Mouse (Mus musculus) heart, embryonic 12.5 days (tissue): ENCODE measurements around the gene Cbr1. TPM values are rescaled to one million over a fixed set of nuclear protein-coding genes. Genes with fewer than 3 reads are reported as not detected.
"Not testable (repeated sequence)": the region's sequence is repeated elsewhere in the genome, so short reads cannot be mapped to it uniquely, and the experiment has no call there.

Source experiments
- ATAC-seq: fragments of 200-750 bp; cut with Nextera tagmentation; 2 replicates; pipeline ENCODE4 v1.8.0; 2017; ENCODE audit warnings: moderate TSS enrichment, moderate library complexity; ENCODE audit not compliant: insufficient number of reproducible peaks, low FRiP score
- H3K27ac ChIP-seq: fragments of 300-500 bp; sonication (generic); 2 replicates; pipeline ENCODE4 v1.5.1; 2016; ENCODE audit warnings: mild to moderate bottlenecking, moderate library complexity; ENCODE audit not compliant: poor library complexity, severe bottlenecking
- H3K27me3 ChIP-seq: fragments of 300-500 bp; sonication (generic); replicated peaks from 2 replicates; pipeline ENCODE4 v1.6.1; 2016; ENCODE audit warnings: mild to moderate bottlenecking, moderate library complexity
- H3K36me3 ChIP-seq: fragments of 300-500 bp; sonication (generic); 2 replicates; pipeline ENCODE4 v1.6.1; 2016; ENCODE audit warnings: mild to moderate bottlenecking, moderate library complexity
- H3K4me1 ChIP-seq: fragments of 300-500 bp; sonication (generic); replicated peaks from 2 replicates; pipeline ENCODE4 v1.6.1; 2016; ENCODE audit warnings: mild to moderate bottlenecking
- H3K4me2 ChIP-seq: fragments of 300-500 bp; sonication (generic); 2 replicates; pipeline ENCODE4 v1.6.1; 2016; ENCODE audit warnings: mild to moderate bottlenecking, moderate library complexity
- H3K4me3 ChIP-seq: fragments of 300-500 bp; sonication (generic); 2 replicates; pipeline ENCODE4 v1.5.1; 2016; ENCODE audit warnings: mild to moderate bottlenecking
- H3K9ac ChIP-seq: fragments of 300-500 bp; sonication (generic); 2 replicates; pipeline ENCODE4 v1.6.1; 2016; ENCODE audit warnings: mild to moderate bottlenecking, moderate library complexity
- H3K9me3 ChIP-seq: fragments of 300-500 bp; sonication (generic); replicated peaks from 2 replicates; pipeline ENCODE4 v1.6.1; 2016; ENCODE audit warnings: mild to moderate bottlenecking, moderate library complexity
- WGBS: fragments of 180-500 bp; shearing (Covaris S2); methylation state at CpG from one replicate; pipeline ENCODE4 v1.1.7; 2016; 5-methylcytosine and 5-hydroxymethylcytosine counted together
- polyA plus RNA-seq: library from polyadenylated mRNA; unstranded; fragments of >200 nt; fragmentation: Nextera tagmentation; extraction: Ambion mirVana; gene quantifications from 2 replicates; pipeline ENCODE4 v1.2.1, GENCODE M21; 2016

Gene Cbr1
- polyA plus RNA-seq, 1 experiment from 2014 or later: 57.0 TPM

DNA sequence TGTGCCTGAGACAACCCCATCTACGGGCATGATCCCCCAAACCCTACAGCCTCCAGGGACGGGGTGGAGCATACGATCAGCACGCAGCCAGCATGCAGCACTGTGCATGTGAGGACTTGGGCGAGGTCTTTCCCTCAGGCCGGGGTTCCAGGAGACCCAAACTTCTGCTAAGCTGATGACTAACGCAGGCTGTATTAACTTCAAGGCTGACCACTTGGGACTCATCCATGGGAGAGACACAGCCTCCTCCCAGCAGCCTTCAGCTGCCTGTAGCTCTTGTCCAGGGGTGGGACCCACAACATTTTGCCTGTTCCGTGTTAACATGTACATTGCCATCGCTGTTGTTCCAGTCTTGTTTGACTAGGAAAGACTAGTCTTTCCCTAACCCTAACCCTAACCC lies 8.1 kb upstream of the Cbr1 start:
- peaks cover 47% of the 10 kb centered on the region for H3K36me3 ChIP-seq
- no peaks in the 10 kb centered on the region for H3K27me3 ChIP-seq
- no peaks in the 10 kb centered on the region for H3K4me1 ChIP-seq
- no peak overlapping the region for H3K27ac ChIP-seq
- no peaks in the 10 kb centered on the region for H3K9me3 ChIP-seq
- H3K4me3 ChIP-seq: no peak overlapping the region
- WGBS: 90% methylated on average over 9 of the region's 9 CpGs
- H3K4me2 ChIP-seq: no peak overlapping the region
- no peak overlapping the region for H3K9ac ChIP-seq
- no peak for ATAC-seq

DNA sequence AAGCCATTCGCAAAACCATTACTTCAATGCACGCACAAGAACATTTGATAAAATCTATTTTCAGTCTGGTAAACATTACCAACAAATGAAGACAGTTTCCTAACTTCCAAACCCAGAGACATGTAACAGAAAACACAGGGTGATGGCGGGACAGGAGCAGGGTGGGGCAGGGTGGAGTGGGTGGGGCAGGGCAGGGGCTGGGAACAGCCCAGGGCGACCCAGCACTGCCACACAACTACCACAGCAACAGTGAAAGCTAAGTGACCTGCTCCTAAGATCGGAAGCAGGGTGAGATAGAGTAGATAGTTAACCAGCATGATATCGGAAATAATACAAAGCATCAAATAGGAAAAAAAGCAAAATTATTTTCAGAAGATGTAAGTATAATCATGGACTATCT lies 6.2 kb upstream of the Cbr1 start:
- H3K9ac ChIP-seq: no peak overlapping the region
- no peak for ATAC-seq
- H3K4me3 ChIP-seq: no peak overlapping the region
- WGBS: 82% methylated on average over 6 of the region's 6 CpGs
- no peak overlapping the region for H3K27ac ChIP-seq
- H3K4me2 ChIP-seq: no peak overlapping the region
- H3K4me1 ChIP-seq: peaks cover 4% of the 10 kb centered on the region
- no peaks in the 10 kb centered on the region for H3K9me3 ChIP-seq
- H3K36me3 ChIP-seq: peaks cover 34% of the 10 kb centered on the region
- no peaks in the 10 kb centered on the region for H3K27me3 ChIP-seq

DNA sequence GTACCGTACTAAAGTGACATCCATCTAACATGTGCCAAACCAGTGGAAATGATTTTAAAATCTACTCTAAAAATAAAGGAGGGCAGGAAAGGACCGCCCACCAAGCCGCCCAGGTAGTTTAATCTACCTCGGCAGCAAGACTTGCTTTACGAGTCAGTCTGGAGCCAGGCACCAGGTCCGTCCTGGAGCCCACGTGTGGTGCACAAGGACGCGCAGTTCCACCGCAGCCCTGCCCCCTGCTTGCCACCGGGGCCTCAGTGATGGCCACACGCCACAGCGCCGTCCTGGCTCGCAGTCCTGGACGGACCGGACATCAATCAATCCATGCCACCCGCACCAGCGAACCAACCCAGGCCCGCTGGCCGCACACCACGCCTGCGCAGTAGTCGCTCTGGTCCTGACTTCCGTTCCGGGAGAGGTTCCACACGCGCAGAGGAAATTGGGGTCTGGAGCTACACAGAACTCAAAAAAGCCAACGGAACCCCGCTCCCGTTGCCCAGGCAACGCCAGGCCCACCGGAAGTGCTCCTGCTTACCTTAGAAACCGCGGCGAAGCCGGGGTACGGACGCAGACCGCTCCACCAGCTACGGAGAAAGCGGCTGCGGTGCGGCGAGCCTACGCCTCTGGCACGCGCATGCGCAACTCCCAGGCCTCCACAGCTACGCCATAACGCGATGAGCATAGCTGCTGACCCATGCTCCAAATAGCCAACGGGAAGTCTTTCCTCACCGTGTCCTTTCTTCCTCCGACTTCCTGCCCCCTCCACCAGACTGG lies 2.0 kb upstream of the Cbr1 start, which contains the start of gene Setd4:
Gene Setd4, minus strand, starts transcription at position 625 of the 774 bp plus-strand sequence.
- Histone ChIP-seq H3K9ac (peak within 1 kb of the TSS; percentile 72), H3K9me3 (no peaks in the 10 kb centered on the region), H3K27ac (peak within 1 kb of the TSS; percentile 83), H3K27me3 (no peaks in the 10 kb centered on the region), H3K4me1 (peaks cover 15% of the 10 kb centered on the region), H3K4me3 (peak within 1 kb of the TSS; percentile 60), H3K36me3 (peaks cover 3% of the 10 kb centered on the region; the same call in 1 of the 2 replicates), H3K4me2 (peak within 1 kb of the TSS; percentile 95)
- peak; percentile 91 for ATAC-seq
- WGBS: 1% methylated on average over 55 of the region's 55 CpGs

DNA sequence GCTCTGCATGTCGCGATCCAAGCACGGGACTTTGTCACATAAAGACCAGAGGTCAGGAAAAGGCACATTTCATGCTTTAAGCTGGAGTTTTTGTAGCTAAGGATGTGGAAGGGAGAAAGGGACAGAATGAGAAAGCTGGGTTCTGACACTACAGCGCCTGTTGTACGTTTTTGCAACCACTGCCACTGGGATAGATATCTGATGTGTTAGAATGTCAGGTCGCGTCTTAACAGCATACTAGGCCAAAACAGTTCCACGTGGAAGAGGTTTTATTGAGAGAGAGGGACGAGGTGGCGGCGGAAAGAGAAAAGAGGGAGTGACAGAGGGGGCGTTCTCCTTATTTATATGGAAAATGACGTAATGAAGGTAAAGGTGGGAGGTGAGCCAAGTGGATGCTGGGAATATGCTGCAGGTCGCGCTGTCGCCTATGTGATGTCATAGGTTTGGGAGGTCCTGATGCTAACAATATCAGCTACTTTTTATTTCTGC lies 1.1 kb upstream of the Cbr1 start:
- peak overlapping the region; percentile 60 for H3K4me3 ChIP-seq
- H3K27me3 ChIP-seq: no peaks in the 10 kb centered on the region
- peak overlapping the region; percentile 95 for H3K4me2 ChIP-seq
- ATAC-seq: no peak
- peak overlapping the region; percentile 83; the same call in 1 of the 2 replicates for H3K27ac ChIP-seq
- H3K9me3 ChIP-seq: no peaks in the 10 kb centered on the region
- H3K9ac ChIP-seq: peak overlapping the region; percentile 72
- peaks cover 3% of the 10 kb centered on the region for H3K36me3 ChIP-seq
- WGBS: 5% methylated on average over 16 of the region's 16 CpGs
- H3K4me1 ChIP-seq: peaks cover 20% of the 10 kb centered on the region

DNA sequence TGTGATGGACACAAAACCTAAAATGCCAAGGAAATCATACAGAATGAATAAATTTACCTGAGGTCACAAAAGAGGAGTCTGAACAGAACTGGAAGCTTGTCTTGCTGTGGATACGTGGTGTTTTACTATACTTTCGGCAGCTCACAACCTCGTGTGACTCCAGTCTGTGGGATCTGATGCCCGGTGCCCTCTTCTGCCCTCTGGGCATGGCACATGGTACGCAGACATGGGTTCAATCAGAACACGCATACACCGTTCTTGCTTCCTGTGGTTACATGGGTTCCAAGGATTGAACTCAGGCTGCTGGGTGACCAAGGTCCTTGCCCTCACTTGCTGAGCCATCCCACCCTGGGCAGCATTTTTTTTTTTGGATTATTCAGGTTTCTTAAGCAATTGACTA lies 493 bp downstream of the Cbr1 start:
- no peak overlapping the region for H3K4me2 ChIP-seq
- H3K9ac ChIP-seq: no peak overlapping the region
- WGBS: 86% methylated on average over 7 of the region's 7 CpGs
- H3K9me3 ChIP-seq: no peaks in the 10 kb centered on the region
- no peak overlapping the region for H3K27ac ChIP-seq
- H3K27me3 ChIP-seq: no peaks in the 10 kb centered on the region
- no peak for ATAC-seq
- peaks cover 20% of the 10 kb centered on the region for H3K4me1 ChIP-seq
- no peak overlapping the region for H3K4me3 ChIP-seq
- peaks cover 12% of the 10 kb centered on the region for H3K36me3 ChIP-seq

DNA sequence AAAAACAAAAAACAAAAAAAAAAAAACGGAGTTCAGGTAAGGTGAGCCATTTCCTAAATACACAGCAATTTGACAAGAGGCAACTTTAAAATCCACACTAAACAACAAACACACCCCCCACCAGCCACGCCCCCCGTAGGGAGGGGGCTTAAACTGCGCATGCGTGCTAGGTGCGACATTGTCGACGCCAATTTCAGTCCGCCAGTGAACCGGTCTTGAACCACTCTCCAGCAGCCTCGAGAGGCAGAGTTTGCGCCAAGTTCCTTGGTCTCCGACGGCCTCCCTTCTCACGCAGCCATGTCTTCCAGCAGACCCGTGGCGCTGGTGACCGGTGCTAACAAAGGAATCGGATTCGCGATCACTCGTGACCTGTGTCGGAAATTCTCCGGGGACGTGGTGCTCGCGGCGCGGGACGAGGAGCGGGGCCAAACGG lies 2.0 kb downstream of the Cbr1 start:
- H3K4me1 ChIP-seq: peaks cover 20% of the 10 kb centered on the region
- WGBS: under 1% methylated on average over 32 of the region's 32 CpGs
- no peaks in the 10 kb centered on the region for H3K27me3 ChIP-seq
- H3K9ac ChIP-seq: peak overlapping the region; percentile 86
- no peaks in the 10 kb centered on the region for H3K9me3 ChIP-seq
- peak; percentile 78 for ATAC-seq
- H3K27ac ChIP-seq: 0 out of 2 replicates have a peak overlapping the region, but pooled peaks have one; percentile 53
- H3K4me3 ChIP-seq: peak overlapping the region; percentile 68
- peaks cover 18% of the 10 kb centered on the region for H3K36me3 ChIP-seq
- peak overlapping the region; percentile 74 for H3K4me2 ChIP-seq

DNA sequence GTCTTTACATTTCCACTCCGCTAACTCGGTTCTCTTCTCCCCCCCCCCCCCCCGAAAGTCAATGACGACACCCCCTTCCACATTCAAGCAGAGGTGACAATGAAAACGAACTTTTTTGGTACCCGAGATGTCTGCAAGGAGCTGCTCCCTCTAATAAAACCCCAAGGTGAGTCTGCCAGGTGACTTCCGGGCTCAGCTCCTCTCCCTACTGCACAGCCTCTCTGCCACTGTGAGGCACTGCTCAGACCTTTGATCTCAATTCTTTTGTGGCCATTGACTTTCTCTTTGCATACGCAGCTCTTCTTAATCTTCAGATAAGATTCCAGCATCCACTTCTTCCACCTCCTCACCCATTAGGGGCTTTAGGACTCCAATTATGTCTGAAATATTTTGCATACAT lies 3.1 kb downstream of the Cbr1 start:
- Histone ChIP-seq H3K9ac (no peak overlapping the region), H3K4me1 (peaks cover 20% of the 10 kb centered on the region), H3K4me3 (peak overlapping the region; percentile 68), H3K27me3 (no peaks in the 10 kb centered on the region), H3K9me3 (no peaks in the 10 kb centered on the region), H3K4me2 (peak overlapping the region; percentile 74), H3K27ac (no peak overlapping the region), H3K36me3 (peaks cover 18% of the 10 kb centered on the region)
- no peak for ATAC-seq
- WGBS: 65% methylated on average over 8 of the region's 8 CpGs

DNA sequence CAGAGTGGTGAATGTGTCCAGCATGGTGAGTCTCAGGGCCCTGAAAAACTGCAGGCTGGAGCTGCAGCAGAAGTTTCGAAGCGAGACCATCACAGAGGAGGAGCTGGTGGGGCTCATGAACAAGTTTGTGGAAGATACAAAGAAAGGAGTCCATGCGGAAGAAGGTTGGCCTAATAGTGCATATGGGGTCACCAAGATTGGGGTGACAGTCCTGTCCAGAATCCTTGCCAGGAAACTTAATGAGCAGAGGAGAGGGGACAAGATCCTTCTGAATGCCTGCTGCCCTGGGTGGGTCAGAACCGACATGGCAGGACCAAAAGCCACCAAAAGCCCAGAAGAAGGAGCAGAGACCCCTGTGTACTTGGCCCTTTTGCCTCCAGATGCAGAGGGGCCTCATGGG lies 4.1 kb downstream of the Cbr1 start:
- no peak for ATAC-seq
- Histone ChIP-seq H3K9ac (no peak overlapping the region), H3K4me3 (no peak overlapping the region)

DNA sequence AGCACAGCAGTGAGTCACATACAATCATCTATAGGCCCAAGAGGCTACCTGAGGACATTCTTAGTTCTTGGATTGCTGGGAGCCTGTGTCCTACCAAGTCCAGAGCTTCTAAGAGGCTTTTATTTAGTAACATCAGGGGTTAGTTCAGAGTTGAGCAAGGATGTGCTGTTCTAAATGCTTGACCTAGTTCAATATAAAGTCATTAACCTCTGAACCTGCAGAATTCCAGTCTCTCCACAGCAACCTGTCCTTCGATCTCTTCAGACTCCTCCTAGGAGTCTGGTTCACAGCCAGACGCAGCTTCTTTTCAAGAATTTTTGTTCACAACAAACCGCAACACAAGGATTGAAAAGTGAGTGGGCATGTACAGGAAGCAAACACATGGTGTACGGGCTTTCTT lies 5.3 kb downstream of the Cbr1 start:
- Histone ChIP-seq H3K27ac (no peak overlapping the region), H3K4me3 (no peak overlapping the region), H3K36me3 (peaks cover 18% of the 10 kb centered on the region), H3K27me3 (no peaks in the 10 kb centered on the region), H3K4me1 (peaks cover 9% of the 10 kb centered on the region; the same call in 1 of the 2 replicates), H3K9me3 (no peaks in the 10 kb centered on the region), H3K9ac (no peak overlapping the region), H3K4me2 (no peak overlapping the region)
- no peak for ATAC-seq
- 90% methylated on average over 4 of the region's 4 CpGs for WGBS

More for the DNA sequence above, 4.1 kb downstream of the Cbr1 start:
- Histone ChIP-seq H3K36me3 (peaks cover 18% of the 10 kb centered on the region), H3K4me2 (no peak overlapping the region), H3K9me3 (no peaks in the 10 kb centered on the region), H3K4me1 (peaks cover 13% of the 10 kb centered on the region), H3K27ac (no peak overlapping the region), H3K27me3 (no peaks in the 10 kb centered on the region)
- WGBS: 91% methylated on average over 4 of the region's 4 CpGs

DNA sequence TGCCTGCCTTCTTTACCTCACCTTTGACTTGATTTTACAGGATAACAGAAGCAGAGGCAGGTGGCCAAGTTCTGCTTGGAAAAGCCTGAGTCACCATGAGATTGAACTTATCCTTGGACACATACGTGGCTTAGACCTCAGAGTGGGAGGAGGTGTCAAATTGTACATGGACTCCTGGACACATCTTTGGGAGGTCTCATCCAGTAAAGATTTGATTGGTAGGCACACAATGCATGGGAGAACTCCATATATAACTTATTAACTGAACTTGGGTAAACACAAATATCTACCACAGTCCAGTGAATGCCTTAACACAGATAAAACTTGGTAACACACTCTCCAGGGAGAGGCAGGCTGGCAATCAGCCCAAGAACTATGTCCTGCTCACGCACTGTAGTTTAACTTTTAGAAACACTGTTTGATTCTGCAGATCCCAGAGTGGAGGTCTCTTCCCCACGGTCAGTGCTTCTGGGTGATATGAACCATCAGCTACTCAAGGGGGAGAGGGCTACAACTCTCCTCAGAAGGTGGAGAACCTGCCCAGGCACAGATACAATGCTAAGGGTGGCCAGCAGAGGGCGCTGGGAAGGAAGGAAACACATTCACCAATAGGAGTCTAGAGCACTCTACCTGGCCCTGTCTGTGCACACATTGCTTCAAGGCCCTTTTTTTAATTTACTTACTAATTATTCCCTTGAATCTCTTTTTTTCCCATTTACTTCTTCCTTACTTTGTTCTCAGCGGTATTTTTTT lies 9.6 kb downstream of the Cbr1 start:
- no peak overlapping the region for H3K4me2 ChIP-seq
- H3K4me1 ChIP-seq: no peaks in the 10 kb centered on the region
- 30% methylated on average over 5 of the region's 5 CpGs for WGBS
- H3K9ac ChIP-seq: no peak overlapping the region
- no peaks in the 10 kb centered on the region for H3K27me3 ChIP-seq
- ATAC-seq: no peak
- no peak overlapping the region for H3K4me3 ChIP-seq
- peaks cover 13% of the 10 kb centered on the region for H3K36me3 ChIP-seq
- no peaks in the 10 kb centered on the region for H3K9me3 ChIP-seq
- H3K27ac ChIP-seq: no peak overlapping the region

DNA sequence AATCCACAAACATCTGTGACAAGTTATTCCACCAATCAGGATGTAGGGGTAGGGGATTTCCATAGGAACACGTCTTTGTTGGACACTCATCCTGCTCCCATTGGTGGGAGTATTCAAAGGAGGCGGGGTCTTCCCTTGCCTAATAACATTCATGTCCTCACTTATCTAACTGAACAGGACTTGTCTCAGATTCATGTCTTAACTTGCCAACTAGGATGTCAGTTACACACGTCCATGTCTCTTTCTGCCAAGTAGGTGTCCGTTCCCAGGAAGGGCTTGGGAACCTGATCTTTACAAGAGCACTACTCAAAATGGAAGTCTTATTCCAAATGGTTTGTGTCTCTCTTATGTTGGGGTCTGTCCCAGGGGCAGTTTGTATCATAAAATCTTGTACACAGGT lies 18.1 kb downstream of the Cbr1 start:
- ATAC-seq, H3K9ac ChIP-seq, H3K4me3 ChIP-seq, H3K36me3 ChIP-seq, H3K27me3 ChIP-seq, H3K4me1 ChIP-seq, H3K9me3 ChIP-seq, H3K27ac ChIP-seq, H3K4me2 ChIP-seq: not testable (repeated sequence)
- WGBS: 81% methylated on average over 4 of the region's 4 CpGs
